19 mouse cellular contexts compared by ENCODE assay signal in the genomic region with DNA sequence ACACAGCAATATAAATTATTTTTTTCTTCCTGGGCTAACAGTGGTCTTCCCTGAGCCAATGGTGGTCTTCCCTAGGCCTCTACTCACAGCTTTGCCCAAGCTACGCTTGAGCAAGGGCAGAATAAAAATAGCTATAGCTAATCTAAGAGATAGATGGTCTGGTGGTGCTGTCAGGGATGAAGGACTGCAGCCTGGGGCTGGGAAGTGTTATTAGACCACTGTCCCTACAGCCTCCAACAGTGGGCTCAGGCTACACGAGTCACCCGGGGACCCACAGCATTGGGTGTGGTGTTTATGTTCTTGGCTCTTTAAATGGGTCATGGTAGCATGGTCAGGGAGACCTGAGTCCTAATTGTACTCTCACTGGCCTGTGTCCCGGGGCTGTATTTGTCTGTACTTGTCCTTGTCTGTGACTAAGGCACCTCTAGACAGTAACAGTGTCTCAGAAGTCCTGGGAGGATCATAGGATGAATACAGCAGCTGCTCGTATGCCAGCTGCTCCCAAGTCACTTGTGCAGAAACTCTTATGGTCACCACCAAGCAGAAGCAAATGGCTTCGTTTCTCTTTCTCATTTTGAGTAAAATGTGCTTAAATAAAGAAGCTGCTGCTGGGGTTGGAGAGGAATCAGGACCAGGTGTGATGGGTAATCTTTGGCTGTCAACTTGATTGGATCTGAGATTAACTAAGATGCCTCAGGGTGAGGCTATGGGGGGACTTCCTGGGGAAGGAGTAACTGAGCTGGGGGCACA. TPM values are rescaled to one million over a fixed set of nuclear protein-coding genes. Genes with fewer than 3 reads are reported as not detected.
"Had no signal": no experiment of that assay in that cellular context is flagged by ENCODE, and none has a peak within 500 bp of the region (broad histone marks: within the 10 kb centered on the region; RNA-seq: fewer than 3 reads in every experiment).

No protein-coding gene starts in this region.

- DNase-seq: kidney, postnatal 36 days; left cerebral cortex, postnatal 4 days; lung, adult 18-20 months; right cerebral cortex, postnatal 14 days; thymus, adult 2 months; thymus, postnatal 36 days had no signal

- H3K9ac ChIP-seq: limb, embryonic 13.5 days; liver, embryonic 14.5 days; midbrain, embryonic 12.5 days; stomach, embryonic 15.5 days had no signal

- ATAC-seq: midbrain, embryonic 16.5 days had no signal

- H3K4me1 ChIP-seq: limb, embryonic 13.5 days; midbrain, embryonic 12.5 days had no signal

- H3K4me3 ChIP-seq: layer of hippocampus, adult 2 months; limb, embryonic 13.5 days; midbrain, embryonic 12.5 days; stomach, embryonic 15.5 days had no signal

- H3K27ac ChIP-seq: layer of hippocampus, adult 2 months; limb, embryonic 13.5 days; liver, embryonic 14.5 days; midbrain, embryonic 12.5 days; stomach, embryonic 15.5 days had no signal

- H3K27me3 ChIP-seq: limb, embryonic 13.5 days; midbrain, embryonic 12.5 days; stomach, embryonic 15.5 days had no signal

- H3K9me3 ChIP-seq: limb, embryonic 13.5 days; midbrain, embryonic 12.5 days; stomach, embryonic 15.5 days had no signal

- H3K4me2 ChIP-seq: limb, embryonic 13.5 days; midbrain, embryonic 12.5 days; stomach, embryonic 15.5 days had no signal

RNA-seq across cellular contexts. Expression of a gene that starts 47.3 kb away (rescaled TPM):
- total RNA-seq: layer of hippocampus, adult 2 months; layer of hippocampus, postnatal 10 days; left cerebral cortex, adult 18-20 months; left cerebral cortex, postnatal 10 days; left cerebral cortex, postnatal 4 days; liver, adult 2 months; megakaryocyte-erythroid progenitor cell, adult 5-6 weeks had no signal
- polyA plus RNA-seq: limb, embryonic 13.5 days; liver, adult 2 months; liver, embryonic 14.5 days; midbrain, embryonic 12.5 days; midbrain, embryonic 16.5 days; neural tube, embryonic 14.5 days; testis, adult 2 months had no signal
